Mouse (Mus musculus): ENCODE measurements around the gene Ggta1. TPM values are rescaled to one million over a fixed set of nuclear protein-coding genes. Genes with fewer than 3 reads are reported as not detected.

Gene Ggta1
- polyA plus RNA-seq, 1 experiment from 2014 or later = 16.4 TPM

- no peaks in the 10 kb centered on the region for H3K9me3 ChIP-seq (ENCODE audit: low read depth, low read length)
- no peak for DNase-seq
- TF ChIP-seq CTCF (IDR thresholded peaks at IDR 0.05; ENCODE audit: low read depth) = no peak
- H3K36me3 ChIP-seq (ENCODE audit: insufficient read depth) = no peaks in the 10 kb centered on the region
- no peaks in the 10 kb centered on the region for H3K27me3 ChIP-seq (ENCODE audit: insufficient read depth, low read length)
- no peak overlapping the region for H3K9ac ChIP-seq
- no peak overlapping the region for H3K4me2 ChIP-seq
- ATAC-seq (ENCODE audit: insufficient read depth) = no peak
- no peak overlapping the region for H3K4me3 ChIP-seq (ENCODE audit: low read depth, low read length)
- H3K27ac ChIP-seq (ENCODE audit: low read depth) = no peak overlapping the region
- H3K4me1 ChIP-seq (ENCODE audit: insufficient read depth) = peaks cover 14% of the 10 kb centered on the region
These were observed 2.6 kb upstream of the Ggta1 start for GRCm38 (mm10) chr2:35465677-35466076.

DNA sequence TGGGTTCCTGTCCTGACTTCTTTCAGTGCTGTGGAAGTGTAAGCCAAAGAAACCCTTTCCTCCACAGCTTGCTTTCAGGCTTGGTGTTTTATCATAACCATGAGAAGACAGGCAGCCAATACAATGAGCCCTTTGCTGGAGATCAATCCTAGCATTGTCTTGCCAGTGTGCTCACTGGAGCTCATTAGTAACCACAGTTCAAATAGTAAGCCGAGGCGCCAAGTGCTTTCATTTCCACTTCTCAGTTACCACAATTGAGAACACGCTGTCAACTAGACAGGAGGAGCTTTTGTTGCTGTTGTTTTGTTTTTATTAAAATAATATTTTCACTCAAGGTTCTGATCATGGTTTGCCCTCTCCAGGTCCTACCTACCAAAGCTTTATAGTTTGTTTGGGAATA, 1.5 kb upstream of the Ggta1 start:
- H3K4me2 ChIP-seq = no peak overlapping the region
- TF ChIP-seq CTCF (IDR thresholded peaks at IDR 0.05; ENCODE audit: low read depth) = no peak

GRCm38 (mm10) chr2:35464089-35464534, 1.1 kb upstream of the Ggta1 start:
- Histone ChIP-seq H3K9me3 (ENCODE audit: low read depth, low read length) (no peaks in the 10 kb centered on the region), H3K4me3 (ENCODE audit: low read depth, low read length) (no peak overlapping the region)

More for the DNA sequence above, 1.5 kb upstream of the Ggta1 start:
- no peaks in the 10 kb centered on the region for H3K27me3 ChIP-seq (ENCODE audit: insufficient read depth, low read length)
- no peak for DNase-seq
- 66% methylated on average over 3 of the region's 3 CpGs for WGBS
- H3K4me1 ChIP-seq (ENCODE audit: insufficient read depth) = peaks cover 14% of the 10 kb centered on the region
- H3K36me3 ChIP-seq (ENCODE audit: insufficient read depth) = no peaks in the 10 kb centered on the region
- no peak for ATAC-seq (ENCODE audit: insufficient read depth)
- H3K27ac ChIP-seq (ENCODE audit: low read depth) = no peak overlapping the region
- H3K9me3 ChIP-seq (ENCODE audit: low read depth, low read length) = no peaks in the 10 kb centered on the region
- no peak overlapping the region for H3K4me3 ChIP-seq (ENCODE audit: low read depth, low read length)
- H3K9ac ChIP-seq = no peak overlapping the region

GRCm38 (mm10) chr2:35463372-35464088, 499 bp upstream of the Ggta1 start:
- peak overlapping the region; percentile 95 for H3K4me2 ChIP-seq
- DNase-seq = peak; percentile 90
- 0 out of 2 replicates have a peak overlapping the region, but pooled peaks have one; percentile 20 for H3K9ac ChIP-seq
- peaks cover 14% of the 10 kb centered on the region for H3K4me1 ChIP-seq (ENCODE audit: insufficient read depth)
- 9% methylated on average over 19 of the region's 19 CpGs for WGBS
- no peaks in the 10 kb centered on the region for H3K9me3 ChIP-seq (ENCODE audit: low read depth, low read length)
- ATAC-seq (ENCODE audit: insufficient read depth) = peak; percentile 85
- H3K27me3 ChIP-seq (ENCODE audit: insufficient read depth, low read length) = no peaks in the 10 kb centered on the region
- H3K27ac ChIP-seq (ENCODE audit: low read depth) = peak overlapping the region; percentile 67; the same call in 1 of the 2 replicates
- no peak for TF ChIP-seq CTCF (IDR thresholded peaks at IDR 0.05; ENCODE audit: low read depth)
- no peaks in the 10 kb centered on the region for H3K36me3 ChIP-seq (ENCODE audit: insufficient read depth)
- H3K4me3 ChIP-seq (ENCODE audit: low read depth, low read length) = peak overlapping the region; percentile 12; the same call in 1 of the 2 replicates

More at GRCm38 (mm10) chr2:35464089-35464534, 1.1 kb upstream of the Ggta1 start:
- peaks cover 14% of the 10 kb centered on the region for H3K4me1 ChIP-seq (ENCODE audit: insufficient read depth)
- peak overlapping the region; percentile 67; the same call in 1 of the 2 replicates for H3K27ac ChIP-seq (ENCODE audit: low read depth)
- TF ChIP-seq CTCF (IDR thresholded peaks at IDR 0.05; ENCODE audit: low read depth) = no peak
- ATAC-seq (ENCODE audit: insufficient read depth) (no peak), DNase-seq (peak; percentile 33)
- H3K36me3 ChIP-seq (ENCODE audit: insufficient read depth) = no peaks in the 10 kb centered on the region
- H3K4me2 ChIP-seq = peak overlapping the region; percentile 95
- 0 out of 2 replicates have a peak overlapping the region, but pooled peaks have one; percentile 20 for H3K9ac ChIP-seq
- H3K27me3 ChIP-seq (ENCODE audit: insufficient read depth, low read length) = no peaks in the 10 kb centered on the region
- WGBS = 51% methylated on average over 7 of the region's 7 CpGs

GRCm38 (mm10) chr2:35461971-35462787, 852 bp downstream of the Ggta1 start:
- peak overlapping the region; percentile 63 for H3K27ac ChIP-seq (ENCODE audit: low read depth)
- H3K27me3 ChIP-seq (ENCODE audit: insufficient read depth, low read length) = no peaks in the 10 kb centered on the region
- H3K9me3 ChIP-seq (ENCODE audit: low read depth, low read length) = no peaks in the 10 kb centered on the region
- peak overlapping the region; percentile 95 for H3K4me2 ChIP-seq
- 2% methylated on average over 50 of the region's 52 CpGs for WGBS
- TF ChIP-seq CTCF (IDR thresholded peaks at IDR 0.05; ENCODE audit: low read depth) = no peak
- H3K4me3 ChIP-seq (ENCODE audit: low read depth, low read length) = peak overlapping the region; percentile 52
- no peaks in the 10 kb centered on the region for H3K36me3 ChIP-seq (ENCODE audit: insufficient read depth)
- ATAC-seq (ENCODE audit: insufficient read depth) (peak; percentile 50), DNase-seq (peak; percentile 44)
- H3K4me1 ChIP-seq (ENCODE audit: insufficient read depth) = peaks cover 14% of the 10 kb centered on the region
- H3K9ac ChIP-seq = peak overlapping the region; percentile 74

GRCm38 (mm10) chr2:35461131-35461947, 1.7 kb downstream of the Ggta1 start:
- no peak for TF ChIP-seq CTCF (IDR thresholded peaks at IDR 0.05; ENCODE audit: low read depth)
- ATAC-seq (ENCODE audit: insufficient read depth) (peak; percentile 53), DNase-seq (peak; percentile 71)
- Histone ChIP-seq H3K27ac (ENCODE audit: low read depth) (peak overlapping the region; percentile 63), H3K9me3 (ENCODE audit: low read depth, low read length) (no peaks in the 10 kb centered on the region), H3K4me1 (ENCODE audit: insufficient read depth) (peaks cover 14% of the 10 kb centered on the region), H3K4me3 (ENCODE audit: low read depth, low read length) (peak overlapping the region; percentile 52), H3K27me3 (ENCODE audit: insufficient read depth, low read length) (no peaks in the 10 kb centered on the region), H3K4me2 (peak overlapping the region; percentile 95), H3K36me3 (ENCODE audit: insufficient read depth) (no peaks in the 10 kb centered on the region), H3K9ac (peak overlapping the region; percentile 74)
- WGBS = 2% methylated on average over 19 of the region's 20 CpGs

Measured in lung, embryonic 14.5 days (tissue).